Mouse (Mus musculus) stomach, embryonic 15.5 days (tissue): ENCODE results near the gene Tnni2. TPM values are rescaled to one million over a fixed set of nuclear protein-coding genes. Genes with fewer than 3 reads are reported as not detected.
A peak's percentile ranks its signal among the peaks of the same experiment; 100 is the strongest.
"Not testable (repeated sequence)": the region's sequence is repeated elsewhere in the genome, so short reads cannot be mapped to it uniquely, and the experiment has no call there.

ENCODE experiments used
- ATAC-seq: fragments of 200-750 bp; cut with Nextera tagmentation; 2 replicates; pipeline ENCODE4 v1.8.0; 2017; ENCODE audit warnings: low read depth, moderate number of reproducible peaks, moderate TSS enrichment; ENCODE audit not compliant: insufficient read depth, low FRiP score
- H3K27ac ChIP-seq: fragments of 300-500 bp; sonication (generic); 2 replicates; pipeline ENCODE4 v1.5.1; 2015; ENCODE audit warnings: mild to moderate bottlenecking, inconsistent platforms
- H3K27me3 ChIP-seq: fragments of 300-500 bp; sonication (generic); replicated peaks from 2 replicates; pipeline ENCODE4 v1.6.1; 2015; ENCODE audit warnings: inconsistent platforms
- H3K36me3 ChIP-seq: fragments of 300-500 bp; sonication (generic); 2 replicates; pipeline ENCODE4 v1.6.1; 2015; ENCODE audit warnings: inconsistent platforms
- H3K4me1 ChIP-seq: fragments of 300-500 bp; sonication (generic); 2 replicates; pipeline ENCODE4 v1.6.1; 2015; ENCODE audit warnings: inconsistent platforms
- H3K4me2 ChIP-seq: fragments of 300-500 bp; sonication (generic); 2 replicates; pipeline ENCODE4 v1.6.1; 2015; ENCODE audit warnings: mild to moderate bottlenecking, inconsistent platforms
- H3K4me3 ChIP-seq: fragments of 300-500 bp; sonication (generic); replicated peaks from 2 replicates; pipeline ENCODE4 v1.5.1; 2015; ENCODE audit warnings: inconsistent platforms
- H3K9ac ChIP-seq: fragments of 300-500 bp; sonication (generic); 2 replicates; pipeline ENCODE4 v1.6.1; 2015; ENCODE audit warnings: inconsistent platforms
- H3K9me3 ChIP-seq: fragments of 300-500 bp; sonication (generic); 2 replicates; pipeline ENCODE4 v1.6.1; 2016; ENCODE audit warnings: inconsistent platforms
- WGBS: fragments of 180-500 bp; shearing (Covaris S2); methylation state at CpG from one replicate; pipeline ENCODE4 v1.1.7; 2015; 5-methylcytosine and 5-hydroxymethylcytosine counted together
- polyA plus RNA-seq: library from polyadenylated mRNA; unstranded; fragments of >200 nt; fragmentation: Nextera tagmentation; extraction: Ambion mirVana; gene quantifications from 2 replicates; pipeline ENCODE4 v1.2.1, GENCODE M21; 2015

The Tnni2 gene
- polyA plus RNA-seq, result 10.4 and 13.3 TPM in 2 replicates

DNA sequence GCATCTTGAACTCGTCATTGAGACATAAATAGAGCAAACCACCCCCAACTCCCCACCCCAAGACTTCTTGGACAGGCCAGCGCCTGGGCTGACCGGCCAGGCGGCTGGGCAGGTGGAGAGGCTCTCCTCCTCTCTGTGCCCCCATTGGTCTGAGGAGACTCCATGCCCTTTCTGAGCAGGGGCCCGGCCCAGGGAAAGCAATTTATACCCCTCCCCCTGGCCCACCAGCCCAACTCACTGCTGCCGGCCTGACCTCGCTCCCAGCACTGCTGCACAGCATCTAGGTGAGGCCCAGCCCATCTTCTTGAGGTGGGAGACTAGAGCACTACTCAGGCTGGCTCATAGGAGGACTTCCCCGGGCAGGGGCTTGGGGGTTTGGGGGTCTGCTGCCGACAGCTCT is at the start of gene Tnni2:
Tnni2 (plus strand) TSS at position 224 of the 400 bp plus-strand sequence.
- 74% methylated on average over 9 of the region's 9 CpGs for WGBS
- Histone ChIP-seq H3K27ac (peak within 1 kb of the TSS; percentile 77), H3K27me3 (no peaks in the 10 kb centered on the region), H3K36me3 (no peaks in the 10 kb centered on the region), H3K4me3 (no peak within 1 kb of the TSS), H3K9me3 (no peaks in the 10 kb centered on the region), H3K4me2 (peak within 1 kb of the TSS; percentile 16; the same call in 1 of the 2 replicates), H3K4me1 (peaks cover 28% of the 10 kb centered on the region), H3K9ac (no peak within 1 kb of the TSS)
- no peak for ATAC-seq

- Histone ChIP-seq H3K9me3 (no peaks in the 10 kb centered on the region), H3K36me3 (no peaks in the 10 kb centered on the region), H3K9ac (no peak overlapping the region), H3K27me3 (no peaks in the 10 kb centered on the region), H3K4me3 (no peak overlapping the region), H3K4me1 (peaks cover 5% of the 10 kb centered on the region; the same call in 1 of the 2 replicates), H3K4me2 (no peak overlapping the region), H3K27ac (peak overlapping the region; percentile 54; the same call in 1 of the 2 replicates)
- 31% methylated on average over 4 of the region's 4 CpGs for WGBS
- peak; percentile 63; the same call in 1 of the 2 replicates for ATAC-seq
These were observed 48.4 kb upstream of the Tnni2 start for GRCm38 (mm10) chr7:142393191-142393590.

DNA sequence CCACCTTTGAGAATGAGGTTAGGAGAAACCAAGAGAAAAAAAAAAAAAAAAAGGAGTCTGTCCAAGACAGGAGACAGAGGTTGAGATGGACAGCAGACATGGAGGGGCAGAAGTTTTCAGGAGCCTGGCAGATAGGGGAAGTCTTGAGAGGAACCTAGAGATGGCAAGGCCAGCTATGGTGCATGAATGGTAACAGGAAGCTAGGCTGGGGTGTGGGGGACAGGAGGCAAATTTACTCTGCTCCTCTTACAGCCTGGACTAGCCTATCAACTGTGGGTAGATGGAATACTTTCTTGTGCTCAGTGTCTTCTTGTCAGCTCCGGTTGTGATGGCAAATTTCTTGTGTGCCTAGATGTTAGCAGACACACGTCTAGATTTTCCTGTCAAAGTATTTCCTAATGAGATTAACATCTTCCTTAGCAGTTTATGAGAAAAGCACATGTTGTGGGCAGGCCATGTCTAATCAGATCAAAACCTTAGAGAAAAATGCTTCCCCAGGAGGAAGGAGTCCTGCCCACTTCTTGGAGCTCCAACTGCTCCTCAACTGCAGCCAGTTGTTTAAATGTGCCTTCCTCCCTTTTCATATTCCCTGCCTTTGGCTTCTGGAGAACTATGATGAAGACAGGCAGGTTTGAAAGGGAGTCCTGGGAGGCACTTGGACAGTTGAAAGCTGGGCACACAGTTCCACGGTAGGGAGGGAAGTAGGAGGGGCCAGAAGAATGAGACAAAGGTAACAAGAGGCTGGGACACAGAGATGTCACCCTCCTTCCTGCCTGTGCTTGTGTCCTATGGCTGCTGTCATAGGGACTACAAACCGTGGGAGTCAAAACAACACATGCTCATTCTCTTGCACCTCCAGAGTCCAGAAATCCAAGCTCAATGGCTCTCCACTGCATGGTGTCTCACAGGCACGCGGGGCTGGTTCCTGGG is 47.1 kb upstream of the Tnni2 start:
- Histone ChIP-seq H3K27ac (peak overlapping the region; percentile 54; the same call in 1 of the 2 replicates), H3K36me3 (no peaks in the 10 kb centered on the region), H3K27me3 (no peaks in the 10 kb centered on the region), H3K4me2 (no peak overlapping the region), H3K4me1 (peaks cover 5% of the 10 kb centered on the region; the same call in 1 of the 2 replicates), H3K9ac (no peak overlapping the region), H3K4me3 (no peak overlapping the region), H3K9me3 (no peaks in the 10 kb centered on the region)
- WGBS, result 66% methylated on average over 6 of the region's 6 CpGs
- ATAC-seq, result no peak

DNA sequence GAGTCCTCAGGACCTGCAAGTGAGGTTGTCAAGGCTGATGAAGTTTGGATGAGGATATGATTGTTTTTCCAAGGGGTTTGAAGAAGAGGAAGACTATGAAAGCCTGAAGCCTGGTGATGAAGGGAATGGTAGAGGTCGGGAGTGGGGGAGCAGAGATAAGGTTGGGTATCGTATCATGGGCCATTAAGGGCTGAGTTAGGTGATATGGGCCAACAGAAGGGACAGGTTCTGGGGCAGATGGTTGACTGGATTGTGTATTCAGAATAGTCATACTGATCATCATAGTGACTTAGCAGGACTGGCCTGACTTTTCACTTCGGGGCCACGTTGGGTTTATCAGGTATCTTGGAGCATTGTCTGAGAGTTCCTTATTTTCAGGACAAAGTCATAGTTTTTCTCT is 46.1 kb upstream of the Tnni2 start:
- H3K4me2 ChIP-seq, result no peak overlapping the region
- H3K36me3 ChIP-seq, result no peaks in the 10 kb centered on the region
- H3K4me3 ChIP-seq, result no peak overlapping the region
- no peak overlapping the region for H3K27ac ChIP-seq
- H3K27me3 ChIP-seq, result no peaks in the 10 kb centered on the region
- no peak overlapping the region for H3K9ac ChIP-seq
- ATAC-seq, result no peak
- peaks cover 5% of the 10 kb centered on the region; the same call in 1 of the 2 replicates for H3K4me1 ChIP-seq
- 79% methylated on average over 4 of the region's 4 CpGs for WGBS
- H3K9me3 ChIP-seq, result no peaks in the 10 kb centered on the region

GRCm38 (mm10) chr7:142396611-142397010 is 45.0 kb upstream of the Tnni2 start:
- no peaks in the 10 kb centered on the region for H3K9me3 ChIP-seq
- no peaks in the 10 kb centered on the region for H3K36me3 ChIP-seq
- WGBS, result 89% methylated on average over 1 of the region's 1 CpGs
- no peak overlapping the region for H3K9ac ChIP-seq
- no peak overlapping the region for H3K4me3 ChIP-seq
- no peak for ATAC-seq
- peaks cover 5% of the 10 kb centered on the region; the same call in 1 of the 2 replicates for H3K4me1 ChIP-seq
- no peak overlapping the region for H3K4me2 ChIP-seq
- no peak overlapping the region; the same call in 1 of the 2 replicates for H3K27ac ChIP-seq
- H3K27me3 ChIP-seq, result no peaks in the 10 kb centered on the region

DNA sequence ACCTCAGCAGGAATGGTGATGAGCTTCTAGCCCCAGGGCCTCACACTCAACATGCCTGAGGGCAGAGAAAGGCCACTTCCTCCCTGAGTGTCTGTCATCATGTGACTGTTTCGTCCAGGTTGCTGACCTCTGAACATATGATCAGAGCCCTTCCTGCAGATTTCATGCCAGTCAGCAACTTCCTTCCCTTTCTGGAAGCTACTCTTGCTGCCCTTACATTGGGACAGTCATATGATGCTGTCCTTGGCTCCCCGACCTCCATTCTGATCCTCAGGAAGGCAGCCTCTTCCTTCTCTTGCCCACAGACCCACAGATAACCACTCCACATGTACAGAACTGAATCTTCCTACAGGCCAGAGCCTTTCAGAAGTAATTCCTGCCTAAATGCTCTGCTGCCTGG is 43.6 kb upstream of the Tnni2 start:
- Histone ChIP-seq H3K36me3 (no peaks in the 10 kb centered on the region), H3K9me3 (no peaks in the 10 kb centered on the region), H3K4me2 (no peak overlapping the region), H3K9ac (no peak overlapping the region), H3K27ac (peak overlapping the region; percentile 48), H3K4me1 (peaks cover 5% of the 10 kb centered on the region; the same call in 1 of the 2 replicates), H3K4me3 (no peak overlapping the region), H3K27me3 (no peaks in the 10 kb centered on the region)
- 55% methylated on average over 2 of the region's 2 CpGs for WGBS
- ATAC-seq, result no peak

- 61% methylated on average over 1 of the region's 1 CpGs for WGBS
- H3K4me3 ChIP-seq, result no peak overlapping the region
- no peak for ATAC-seq
- no peak overlapping the region for H3K27ac ChIP-seq
- H3K9me3 ChIP-seq, result no peaks in the 10 kb centered on the region
- no peaks in the 10 kb centered on the region for H3K36me3 ChIP-seq
- H3K4me2 ChIP-seq, result no peak overlapping the region
- H3K4me1 ChIP-seq, result no peaks in the 10 kb centered on the region
- no peak overlapping the region for H3K9ac ChIP-seq
- no peaks in the 10 kb centered on the region for H3K27me3 ChIP-seq
These were observed 42.4 kb upstream of the Tnni2 start for GRCm38 (mm10) chr7:142399250-142399649.

GRCm38 (mm10) chr7:142400112-142400749 is 41.4 kb upstream of the Tnni2 start:
- H3K9me3 ChIP-seq, result no peaks in the 10 kb centered on the region
- H3K36me3 ChIP-seq, result no peaks in the 10 kb centered on the region
- ATAC-seq, result no peak
- no peaks in the 10 kb centered on the region for H3K4me1 ChIP-seq
- H3K4me2 ChIP-seq, result no peak overlapping the region
- no peak overlapping the region; the same call in 1 of the 2 replicates for H3K27ac ChIP-seq
- WGBS, result 66% methylated on average over 7 of the region's 7 CpGs
- H3K4me3 ChIP-seq, result no peak overlapping the region
- no peaks in the 10 kb centered on the region for H3K27me3 ChIP-seq
- no peak overlapping the region for H3K9ac ChIP-seq

GRCm38 (mm10) chr7:142400750-142401142 is 40.9 kb upstream of the Tnni2 start:
- ATAC-seq, result no peak
- Histone ChIP-seq H3K4me1 (no peaks in the 10 kb centered on the region), H3K4me3 (no peak overlapping the region), H3K9me3 (no peaks in the 10 kb centered on the region), H3K4me2 (no peak overlapping the region), H3K9ac (no peak overlapping the region), H3K36me3 (no peaks in the 10 kb centered on the region), H3K27me3 (no peaks in the 10 kb centered on the region), H3K27ac (no peak overlapping the region)
- 46% methylated on average over 7 of the region's 7 CpGs for WGBS

DNA sequence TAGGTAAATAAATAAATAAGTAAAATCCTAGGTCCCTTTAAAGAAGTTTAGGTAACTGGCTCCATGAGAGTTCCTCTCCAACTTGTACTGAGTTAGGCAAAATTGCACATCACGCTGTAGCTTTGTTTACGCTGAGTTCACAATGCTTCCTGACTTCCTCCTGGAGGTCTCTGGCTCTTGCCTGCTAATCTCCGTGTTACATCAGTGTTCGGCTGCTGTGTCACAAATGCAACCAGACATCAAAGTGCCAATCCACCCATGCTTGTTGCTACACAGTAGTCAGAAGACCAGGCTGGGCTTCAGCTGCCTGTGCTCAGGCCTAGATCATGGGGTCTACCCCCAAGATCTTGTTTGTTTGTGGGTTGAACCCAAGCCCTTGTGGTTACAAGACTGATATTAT is 38.0 kb upstream of the Tnni2 start:
- Histone ChIP-seq H3K9ac (no peak overlapping the region), H3K36me3 (no peaks in the 10 kb centered on the region), H3K4me3 (no peak overlapping the region), H3K4me2 (no peak overlapping the region), H3K27me3 (no peaks in the 10 kb centered on the region), H3K4me1 (no peaks in the 10 kb centered on the region), H3K27ac (no peak overlapping the region), H3K9me3 (no peaks in the 10 kb centered on the region)
- ATAC-seq, result no peak
- 57% methylated on average over 4 of the region's 4 CpGs for WGBS

DNA sequence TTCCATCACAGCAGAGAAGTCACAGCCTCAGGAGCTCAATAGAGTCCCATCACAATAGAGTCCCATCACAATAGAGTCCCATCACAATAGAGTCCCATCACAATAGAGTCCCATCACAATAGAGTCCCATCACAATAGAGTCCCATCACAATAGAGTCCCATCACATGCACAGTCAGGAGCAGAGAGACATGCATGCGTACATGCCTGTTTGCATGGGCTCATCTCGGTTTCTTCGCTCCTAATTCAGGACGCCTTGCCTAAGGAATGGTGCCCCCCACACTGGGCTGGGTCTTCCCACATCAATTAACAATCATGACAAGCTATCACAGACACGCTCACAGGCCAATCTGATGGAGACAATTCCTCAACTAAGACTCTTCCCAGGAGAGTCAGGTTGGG is 36.5 kb upstream of the Tnni2 start:
- ATAC-seq, H3K4me1 ChIP-seq, H3K4me3 ChIP-seq, H3K36me3 ChIP-seq, H3K9me3 ChIP-seq, H3K4me2 ChIP-seq, H3K9ac ChIP-seq, H3K27ac ChIP-seq, H3K27me3 ChIP-seq: not testable (repeated sequence)
- 93% methylated on average over 5 of the region's 5 CpGs for WGBS

DNA sequence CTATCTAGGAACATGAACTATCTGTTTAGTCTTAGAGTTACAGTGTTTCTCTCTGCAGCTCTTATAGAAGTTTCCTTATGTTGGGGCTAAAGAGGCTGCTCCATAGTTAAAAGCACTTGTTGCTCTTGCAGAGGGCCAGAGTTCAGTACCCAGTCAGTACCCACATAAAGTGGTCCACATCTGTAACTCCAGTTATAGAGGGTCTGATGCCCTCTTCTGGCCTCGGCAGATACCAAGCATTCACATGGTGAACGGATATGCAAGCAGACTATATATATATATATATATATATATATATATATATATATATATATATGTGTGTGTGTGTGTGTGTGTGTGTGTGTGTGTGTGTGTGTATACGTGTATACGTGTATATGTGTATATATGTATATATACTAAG is 33.7 kb upstream of the Tnni2 start:
- no peak for ATAC-seq
- 68% methylated on average over 4 of the region's 4 CpGs for WGBS
- Histone ChIP-seq H3K27me3 (no peaks in the 10 kb centered on the region), H3K27ac (no peak overlapping the region), H3K9me3 (no peaks in the 10 kb centered on the region), H3K36me3 (no peaks in the 10 kb centered on the region), H3K4me3 (no peak overlapping the region), H3K9ac (no peak overlapping the region), H3K4me2 (no peak overlapping the region), H3K4me1 (no peaks in the 10 kb centered on the region)
